Mouse (Mus musculus) embryonic facial prominence, embryonic 11.5 days (tissue): Measurements from ENCODE around the gene Cbs. TPM values are rescaled to one million over a fixed set of nuclear protein-coding genes. Genes with fewer than 3 reads are reported as not detected.
"Not testable (repeated sequence)": the region's sequence is repeated elsewhere in the genome, so short reads cannot be mapped to it uniquely, and the experiment has no call there.

Experiments used
- ATAC-seq: fragments of 200-750 bp; cut with Nextera tagmentation; replicated peaks from 2 replicates; pipeline ENCODE4 v1.8.0; 2017; ENCODE audit warnings: low read depth; ENCODE audit not compliant: insufficient number of reproducible peaks, low FRiP score, low TSS enrichment
- DNase-seq: peaks from one replicate; pipeline ENCODE4 v3.0.0-alpha.2; 2015; ENCODE audit warnings: low spot score
- H3K27ac ChIP-seq: fragments of 300-500 bp; sonication (generic); replicated peaks from 2 replicates; pipeline ENCODE4 v1.5.1; 2014; ENCODE audit warnings: mild to moderate bottlenecking, low read depth, low read length, control low read depth
- H3K27me3 ChIP-seq: fragments of 300-500 bp; sonication (generic); 2 replicates; pipeline ENCODE4 v1.6.1; 2014; ENCODE audit warnings: mild to moderate bottlenecking, low read length, moderate library complexity, mixed read lengths; ENCODE audit not compliant: control insufficient read depth, insufficient read depth
- H3K36me3 ChIP-seq: fragments of 300-500 bp; sonication (generic); replicated peaks from 2 replicates; pipeline ENCODE4 v1.6.1; 2014; ENCODE audit warnings: low read depth, mild to moderate bottlenecking, low read length, moderate library complexity, mixed read lengths; ENCODE audit not compliant: control insufficient read depth, insufficient read depth
- H3K4me1 ChIP-seq: fragments of 300-500 bp; sonication (generic); 2 replicates; pipeline ENCODE4 v1.6.1; 2014; ENCODE audit warnings: low read length, mixed read lengths; ENCODE audit not compliant: control insufficient read depth, insufficient read depth
- H3K4me2 ChIP-seq: fragments of 300-500 bp; sonication (generic); 2 replicates; pipeline ENCODE4 v1.6.1; 2014; ENCODE audit warnings: low read depth, mild to moderate bottlenecking, control low read depth, low read length, moderate library complexity
- H3K4me3 ChIP-seq: fragments of 300-500 bp; sonication (generic); 2 replicates; pipeline ENCODE4 v1.5.1; 2014; ENCODE audit warnings: low read depth, low read length, control low read depth
- H3K9ac ChIP-seq: fragments of 300-500 bp; sonication (generic); replicated peaks from 2 replicates; pipeline ENCODE4 v1.6.1; 2014; ENCODE audit warnings: mild to moderate bottlenecking, control low read depth, low read length
- H3K9me3 ChIP-seq: fragments of 300-500 bp; sonication (generic); replicated peaks from 2 replicates; pipeline ENCODE4 v1.6.1; 2016; ENCODE audit warnings: mild to moderate bottlenecking, low read length, inconsistent platforms, mixed read lengths; ENCODE audit not compliant: control insufficient read depth
- WGBS: fragments of 180-500 bp; shearing (Covaris S2); extraction: QIAGEN DNeasy Blood & Tissue Kit; methylation state at CpG from one replicate; pipeline ENCODE4 v1.1.7; 2014; 5-methylcytosine and 5-hydroxymethylcytosine counted together
- polyA plus RNA-seq: library from polyadenylated mRNA; unstranded; fragments of >200 nt; fragmentation: Nextera tagmentation; extraction: Ambion mirVana; gene quantifications from 2 replicates; pipeline ENCODE4 v1.2.1, GENCODE M21; 2014

The Cbs gene
- polyA plus RNA-seq, 1 experiment from 2014 or later, result 2.5 TPM

GRCm38 (mm10) chr17:31623101-31623500 lies 13.9 kb downstream of the Cbs start:
- Histone ChIP-seq H3K27me3 (no peaks in the 10 kb centered on the region), H3K9ac (no peak overlapping the region), H3K9me3 (no peaks in the 10 kb centered on the region), H3K36me3 (no peaks in the 10 kb centered on the region), H3K4me2 (no peak overlapping the region), H3K4me1 (no peaks in the 10 kb centered on the region), H3K27ac (no peak overlapping the region), H3K4me3 (no peak overlapping the region)
- DNase-seq (no peak), ATAC-seq (no peak)
- 90% methylated on average over 4 of the region's 4 CpGs for WGBS

DNA sequence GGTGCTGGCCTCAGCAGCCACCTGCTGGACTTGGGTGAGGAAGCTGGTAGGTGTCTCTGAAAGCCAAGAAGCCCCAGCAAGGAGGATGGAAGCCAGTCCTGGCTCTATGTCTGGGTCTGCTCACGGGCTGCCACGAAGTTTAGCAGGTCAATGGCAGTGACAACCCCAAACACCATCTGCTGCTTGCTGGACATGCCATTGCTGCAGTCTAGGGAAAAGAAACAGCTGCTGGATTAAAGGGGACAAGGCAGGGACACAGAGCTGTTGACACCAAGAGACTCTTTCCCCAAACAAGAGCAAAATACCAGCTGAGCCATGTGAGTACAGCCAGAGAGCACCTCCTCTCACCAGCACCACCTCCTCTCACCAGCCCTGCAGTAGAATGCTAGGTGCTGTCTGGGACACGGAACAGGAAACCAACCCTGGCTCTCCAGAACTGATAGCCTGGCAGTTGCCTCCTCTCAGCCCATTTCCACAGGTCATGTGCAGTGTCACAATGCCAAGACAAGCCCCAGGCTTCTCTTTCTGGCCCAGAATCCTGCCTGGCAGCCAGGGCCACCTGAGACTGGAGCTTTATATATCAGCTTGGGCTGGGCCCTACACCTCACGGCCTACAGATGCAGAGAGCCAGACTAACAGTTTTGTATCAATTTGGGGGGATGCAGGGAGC lies 23.8 kb downstream of the Cbs start:
- Histone ChIP-seq H3K9ac (no peak overlapping the region), H3K9me3 (no peaks in the 10 kb centered on the region), H3K36me3 (no peaks in the 10 kb centered on the region), H3K4me3 (no peak overlapping the region), H3K4me1 (no peaks in the 10 kb centered on the region), H3K4me2 (no peak overlapping the region), H3K27me3 (no peaks in the 10 kb centered on the region), H3K27ac (no peak overlapping the region)
- no peak for DNase-seq
- no peak for ATAC-seq
- WGBS, result 73% methylated on average over 4 of the region's 4 CpGs

DNA sequence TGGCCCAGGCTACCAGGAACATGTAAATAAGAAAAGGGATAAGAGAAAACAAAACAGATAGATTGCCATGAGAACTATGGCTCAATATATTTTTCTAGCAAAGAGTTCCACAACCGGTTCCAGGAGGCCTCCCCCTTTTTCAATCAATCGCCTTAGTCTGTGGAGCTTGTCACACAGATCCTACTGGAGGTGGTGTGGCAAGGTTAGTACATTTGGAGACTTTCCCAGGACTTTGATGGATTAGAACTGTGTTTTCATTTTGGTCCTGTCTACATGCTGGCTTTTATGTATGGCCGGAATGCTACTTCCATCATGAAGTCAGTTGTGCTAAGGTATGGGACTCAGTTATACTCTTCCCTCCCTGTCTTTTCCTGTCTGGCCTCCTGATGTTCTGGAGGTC lies 27.1 kb downstream of the Cbs start:
- no peak for ATAC-seq
- no peak for DNase-seq
- Histone ChIP-seq H3K27me3 (no peaks in the 10 kb centered on the region), H3K4me1 (no peaks in the 10 kb centered on the region), H3K4me2 (no peak overlapping the region), H3K36me3 (no peaks in the 10 kb centered on the region), H3K4me3 (no peak overlapping the region), H3K9ac (no peak overlapping the region), H3K9me3 (no peaks in the 10 kb centered on the region), H3K27ac (no peak overlapping the region)
- 92% methylated on average over 3 of the region's 3 CpGs for WGBS

GRCm38 (mm10) chr17:31609173-31609572 lies 27.9 kb downstream of the Cbs start:
- WGBS, result 95% methylated on average over 3 of the region's 3 CpGs
- not testable (repeated sequence) for H3K4me2 ChIP-seq, H3K27me3 ChIP-seq, DNase-seq, H3K4me1 ChIP-seq, ATAC-seq, H3K27ac ChIP-seq, H3K9me3 ChIP-seq, H3K4me3 ChIP-seq, H3K36me3 ChIP-seq, H3K9ac ChIP-seq

DNA sequence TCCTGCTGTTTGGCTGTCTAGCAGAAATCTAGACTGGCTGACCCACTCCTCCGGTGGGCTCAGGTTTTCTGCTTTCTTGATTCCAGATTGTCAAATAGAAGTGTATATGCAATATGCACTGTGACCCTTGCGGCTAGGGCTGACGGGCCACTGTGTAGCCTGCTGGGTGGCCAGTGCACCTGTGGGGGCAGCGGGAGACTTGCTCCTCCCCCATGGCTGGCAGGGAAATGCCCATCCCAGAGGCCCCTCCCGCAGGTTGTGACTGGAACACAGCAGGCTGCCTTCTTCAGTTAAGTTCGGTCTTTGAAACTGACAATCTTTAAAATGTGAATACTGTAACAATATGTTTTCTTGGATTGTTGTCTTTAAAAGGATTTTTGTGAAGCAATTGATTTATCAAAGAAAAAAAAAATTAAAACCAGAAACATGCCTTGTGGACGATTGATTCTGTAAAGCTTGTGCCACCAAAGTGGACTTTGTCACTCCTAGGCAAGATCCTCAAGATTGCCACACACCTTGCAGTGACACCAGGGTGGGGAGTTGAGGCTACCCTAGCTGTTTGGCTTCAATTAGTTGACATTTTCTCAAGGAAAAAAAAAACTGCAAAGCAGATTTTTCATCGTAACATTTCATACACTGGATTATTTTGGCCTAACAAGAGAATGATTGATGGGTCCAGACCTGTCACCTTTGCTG lies 29.6 kb downstream of the Cbs start:
- no peaks in the 10 kb centered on the region for H3K9me3 ChIP-seq
- ATAC-seq, result no peak
- WGBS, result 78% methylated on average over 8 of the region's 8 CpGs
- no peaks in the 10 kb centered on the region for H3K4me1 ChIP-seq
- no peak overlapping the region for H3K27ac ChIP-seq
- H3K9ac ChIP-seq, result no peak overlapping the region
- DNase-seq, result no peak
- H3K36me3 ChIP-seq, result no peaks in the 10 kb centered on the region; the same call in none of the 2 replicates
- H3K4me3 ChIP-seq, result no peak overlapping the region
- H3K4me2 ChIP-seq, result no peak overlapping the region
- H3K27me3 ChIP-seq, result no peaks in the 10 kb centered on the region

- no peak overlapping the region for H3K4me3 ChIP-seq
- no peaks in the 10 kb centered on the region for H3K9me3 ChIP-seq
- H3K36me3 ChIP-seq, result no peaks in the 10 kb centered on the region; the same call in none of the 2 replicates
- ATAC-seq (no peak), DNase-seq (no peak)
- H3K27ac ChIP-seq, result no peak overlapping the region
- 79% methylated on average over 7 of the region's 7 CpGs for WGBS
- no peak overlapping the region for H3K4me2 ChIP-seq
- H3K9ac ChIP-seq, result no peak overlapping the region
- no peaks in the 10 kb centered on the region for H3K27me3 ChIP-seq
- H3K4me1 ChIP-seq, result no peaks in the 10 kb centered on the region
Observed at GRCm38 (mm10) chr17:31606424-31606823, 30.6 kb downstream of the Cbs start.

GRCm38 (mm10) chr17:31598593-31598992 lies 38.4 kb downstream of the Cbs start:
- WGBS, result 88% methylated on average over 8 of the region's 8 CpGs
- Histone ChIP-seq H3K27me3 (no peaks in the 10 kb centered on the region), H3K9ac (no peak overlapping the region), H3K4me3 (no peak overlapping the region), H3K9me3 (no peaks in the 10 kb centered on the region), H3K4me1 (no peaks in the 10 kb centered on the region), H3K36me3 (no peaks in the 10 kb centered on the region; the same call in none of the 2 replicates), H3K27ac (no peak overlapping the region), H3K4me2 (no peak overlapping the region)
- ATAC-seq, result no peak
- DNase-seq, result no peak

DNA sequence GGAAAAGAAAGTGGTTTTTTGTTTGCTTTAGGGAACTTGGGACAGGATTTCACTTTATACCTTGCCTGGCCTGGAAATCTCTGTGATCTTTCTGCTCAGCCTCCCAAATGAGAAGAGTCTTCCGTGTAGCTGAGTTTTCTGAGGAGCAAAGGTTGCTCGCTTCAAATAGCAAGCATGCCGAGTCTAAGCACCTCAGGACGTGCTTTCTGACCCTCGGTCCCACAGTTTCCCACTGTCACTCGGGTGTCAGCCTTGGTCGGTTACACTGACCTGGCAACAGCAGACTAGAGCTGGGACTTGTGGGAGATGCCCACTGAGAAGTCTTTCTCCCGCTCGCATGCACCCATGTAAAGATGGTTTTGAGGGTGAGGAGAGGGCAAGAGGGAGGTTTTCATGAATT lies 39.1 kb downstream of the Cbs start:
- Histone ChIP-seq H3K4me3 (no peak overlapping the region), H3K9me3 (no peaks in the 10 kb centered on the region), H3K9ac (no peak overlapping the region), H3K27ac (no peak overlapping the region), H3K4me1 (no peaks in the 10 kb centered on the region), H3K36me3 (no peaks in the 10 kb centered on the region; the same call in 1 of the 2 replicates), H3K4me2 (no peak overlapping the region), H3K27me3 (no peaks in the 10 kb centered on the region)
- ATAC-seq (no peak), DNase-seq (no peak)
- 88% methylated on average over 9 of the region's 9 CpGs for WGBS
